Mouse (Mus musculus): ENCODE measurements around the gene Cnbd2. TPM values are rescaled to one million over a fixed set of nuclear protein-coding genes. Genes with fewer than 3 reads are reported as not detected.
"Not testable (repeated sequence)": the region's sequence is repeated elsewhere in the genome, so short reads cannot be mapped to it uniquely, and the experiment has no call there.

Gene Cnbd2
- polyA plus RNA-seq, 1 experiment from 2014 or later: 5.0 TPM

DNA sequence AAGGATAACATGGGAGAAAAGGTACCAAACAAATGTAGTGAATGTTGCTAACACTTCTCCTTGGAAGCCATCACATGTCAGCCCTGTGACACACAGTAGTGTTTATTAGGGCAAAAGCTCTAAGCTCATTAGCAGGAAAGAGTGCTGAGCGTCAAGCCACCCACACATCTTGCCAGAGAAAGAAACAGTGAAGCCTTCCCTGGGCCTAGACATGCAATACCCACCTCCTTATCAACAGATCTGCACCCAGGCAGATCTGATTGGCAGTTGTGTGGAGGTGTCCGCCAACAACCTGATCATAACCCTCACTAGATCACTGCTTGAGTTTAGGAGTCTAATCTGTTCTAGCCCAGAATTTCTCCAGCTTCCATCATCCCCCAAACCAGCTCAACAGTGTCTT, 84.0 kb downstream of the Cnbd2 start:
- H3K9me3 ChIP-seq: no peaks in the 10 kb centered on the region
- WGBS: 78% methylated on average over 2 of the region's 2 CpGs
- no peak for ATAC-seq
- no peak overlapping the region for H3K4me3 ChIP-seq (replicated peaks)
- no peak overlapping the region for H3K4me2 ChIP-seq (replicated peaks)
- no peaks in the 10 kb centered on the region for H3K36me3 ChIP-seq
- H3K27me3 ChIP-seq (replicated peaks): no peaks in the 10 kb centered on the region
- H3K4me1 ChIP-seq (replicated peaks): peaks cover 7% of the 10 kb centered on the region
- no peak overlapping the region for H3K9ac ChIP-seq
- no peak overlapping the region for H3K27ac ChIP-seq

DNA sequence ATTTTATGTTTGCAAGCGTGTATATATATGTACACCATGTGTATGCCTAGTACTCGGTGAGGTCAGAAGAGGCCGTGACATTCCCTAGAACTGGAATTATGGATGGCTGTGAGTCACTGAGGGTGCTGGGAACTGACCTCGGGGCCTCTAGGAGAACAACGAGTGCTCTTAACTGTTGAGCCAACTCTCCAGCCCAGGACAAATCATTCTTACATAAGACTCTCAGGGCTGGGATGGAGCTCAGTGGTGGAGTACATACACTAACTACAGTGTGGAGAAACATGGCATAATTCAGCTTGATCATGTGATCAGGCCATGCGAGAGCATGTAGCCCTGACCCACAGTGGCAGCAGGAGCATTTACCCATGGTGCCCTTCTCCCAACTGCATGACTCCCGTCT, 85.9 kb downstream of the Cnbd2 start:
- Histone ChIP-seq H3K4me1 (replicated peaks) (peaks cover 10% of the 10 kb centered on the region), H3K4me2 (replicated peaks) (no peak overlapping the region), H3K27me3 (replicated peaks) (no peaks in the 10 kb centered on the region), H3K9ac (no peak overlapping the region), H3K36me3 (no peaks in the 10 kb centered on the region), H3K4me3 (replicated peaks) (no peak overlapping the region), H3K27ac (no peak overlapping the region), H3K9me3 (no peaks in the 10 kb centered on the region)
- ATAC-seq: no peak
- WGBS: 86% methylated on average over 7 of the region's 7 CpGs

DNA sequence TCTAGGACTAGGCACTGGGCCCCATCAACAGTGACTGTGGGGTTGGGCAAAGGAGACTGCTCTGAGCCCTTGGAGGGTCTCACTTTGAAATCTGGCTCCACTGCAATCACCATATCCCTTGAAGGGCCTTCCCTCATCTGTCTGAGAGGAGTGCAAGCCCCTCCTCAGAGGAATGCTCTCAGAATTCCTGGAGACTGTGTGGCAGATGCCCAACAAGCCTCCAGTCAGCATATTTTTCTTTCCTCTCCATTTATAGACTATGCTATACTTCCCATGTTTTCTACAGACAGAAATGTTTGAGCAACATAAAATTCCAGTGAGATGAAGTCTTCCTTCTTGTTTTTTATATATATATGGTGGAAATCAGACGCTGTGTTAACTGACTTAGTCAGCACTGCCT, 87.4 kb downstream of the Cnbd2 start:
- H3K36me3 ChIP-seq: no peaks in the 10 kb centered on the region
- no peak overlapping the region for H3K4me2 ChIP-seq (replicated peaks)
- H3K27me3 ChIP-seq (replicated peaks): no peaks in the 10 kb centered on the region
- ATAC-seq: no peak
- 60% methylated on average over 1 of the region's 1 CpGs for WGBS
- H3K9ac ChIP-seq: no peak overlapping the region
- H3K4me3 ChIP-seq (replicated peaks): no peak overlapping the region
- no peaks in the 10 kb centered on the region for H3K9me3 ChIP-seq
- H3K27ac ChIP-seq: no peak overlapping the region
- H3K4me1 ChIP-seq (replicated peaks): peaks cover 6% of the 10 kb centered on the region; the same call in 1 of the 2 replicates

DNA sequence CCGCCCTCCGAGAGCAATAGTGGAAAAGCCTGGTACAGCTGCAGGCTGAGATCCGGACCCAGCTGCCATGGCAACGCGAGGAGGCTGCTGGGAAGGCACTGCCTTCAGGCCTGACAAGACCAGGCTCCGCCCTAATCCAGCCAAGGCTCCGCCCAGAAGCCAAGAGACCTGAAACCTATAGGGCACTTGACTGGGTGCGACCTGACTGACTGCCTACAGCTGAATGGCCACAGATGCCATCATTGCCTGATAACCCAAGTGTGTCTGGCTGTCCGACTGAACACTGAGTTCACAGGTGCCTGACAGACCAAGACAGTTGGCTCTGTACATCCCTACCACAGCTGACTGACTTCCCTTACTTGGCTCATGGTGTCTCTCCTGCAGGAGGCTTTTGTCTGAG, 89.2 kb downstream of the Cnbd2 start:
- Histone ChIP-seq H3K4me2 (replicated peaks) (peak overlapping the region; percentile 22), H3K9ac (no peak overlapping the region), H3K36me3 (no peaks in the 10 kb centered on the region), H3K4me1 (replicated peaks) (peaks cover 6% of the 10 kb centered on the region; the same call in 1 of the 2 replicates), H3K9me3 (no peaks in the 10 kb centered on the region), H3K27ac (no peak overlapping the region), H3K4me3 (replicated peaks) (no peak overlapping the region), H3K27me3 (replicated peaks) (no peaks in the 10 kb centered on the region)
- ATAC-seq: peak; percentile 92
- 8% methylated on average over 9 of the region's 9 CpGs for WGBS

DNA sequence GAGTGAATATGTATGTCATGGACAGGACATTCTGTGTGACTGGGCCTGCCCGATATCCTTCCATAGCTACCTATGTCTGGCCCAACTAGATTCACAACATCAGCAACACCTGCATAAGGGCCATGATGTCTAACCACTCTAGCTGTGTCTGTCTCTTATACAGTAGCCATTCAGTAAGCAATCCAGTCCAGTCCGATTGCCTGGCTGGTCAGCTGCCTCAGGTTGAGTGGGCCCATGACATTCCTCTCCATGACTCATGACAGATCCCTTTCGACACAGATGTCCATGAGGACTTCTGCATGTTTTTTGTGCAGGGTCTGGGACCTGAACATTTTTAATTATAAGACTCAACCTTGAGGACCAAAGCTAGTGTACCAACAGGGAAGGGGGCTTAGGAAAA, 89.9 kb downstream of the Cnbd2 start:
- peaks cover 10% of the 10 kb centered on the region for H3K4me1 ChIP-seq (replicated peaks)
- H3K9me3 ChIP-seq: no peaks in the 10 kb centered on the region
- H3K27me3 ChIP-seq (replicated peaks): no peaks in the 10 kb centered on the region
- H3K4me2 ChIP-seq (replicated peaks): no peak overlapping the region
- H3K27ac ChIP-seq: no peak overlapping the region
- no peak overlapping the region for H3K4me3 ChIP-seq (replicated peaks)
- no peak for ATAC-seq
- WGBS: 92% methylated on average over 3 of the region's 3 CpGs
- H3K9ac ChIP-seq: no peak overlapping the region
- no peaks in the 10 kb centered on the region for H3K36me3 ChIP-seq

DNA sequence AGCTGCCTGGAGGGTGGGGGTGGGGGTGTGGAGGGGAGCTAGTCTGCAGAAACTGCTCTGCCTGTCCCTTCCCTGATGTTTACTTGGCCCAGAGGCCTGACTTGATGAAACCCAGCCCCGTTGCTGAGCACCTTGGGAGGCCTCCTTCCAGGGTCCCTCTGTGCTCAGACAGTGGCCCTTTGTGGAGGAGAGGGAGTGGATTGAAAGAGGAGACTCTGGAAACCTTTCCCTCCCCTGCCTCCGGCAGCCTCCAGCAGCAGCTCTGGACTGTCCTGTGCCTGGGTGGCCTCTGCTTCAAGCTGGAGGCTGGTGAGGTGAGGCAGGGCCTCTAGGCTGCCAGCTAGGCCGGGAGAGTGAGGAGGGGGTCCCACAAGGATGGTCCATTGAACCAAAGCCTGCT, 94.9 kb downstream of the Cnbd2 start:
- ATAC-seq: peak; percentile 54
- H3K4me3 ChIP-seq (replicated peaks): no peak overlapping the region
- peaks cover 13% of the 10 kb centered on the region for H3K4me1 ChIP-seq (replicated peaks)
- no peaks in the 10 kb centered on the region for H3K36me3 ChIP-seq
- H3K27ac ChIP-seq: no peak overlapping the region
- no peak overlapping the region for H3K4me2 ChIP-seq (replicated peaks)
- WGBS: 7% methylated on average over 3 of the region's 3 CpGs
- H3K9ac ChIP-seq: no peak overlapping the region
- H3K9me3 ChIP-seq: no peaks in the 10 kb centered on the region
- no peaks in the 10 kb centered on the region for H3K27me3 ChIP-seq (replicated peaks)

DNA sequence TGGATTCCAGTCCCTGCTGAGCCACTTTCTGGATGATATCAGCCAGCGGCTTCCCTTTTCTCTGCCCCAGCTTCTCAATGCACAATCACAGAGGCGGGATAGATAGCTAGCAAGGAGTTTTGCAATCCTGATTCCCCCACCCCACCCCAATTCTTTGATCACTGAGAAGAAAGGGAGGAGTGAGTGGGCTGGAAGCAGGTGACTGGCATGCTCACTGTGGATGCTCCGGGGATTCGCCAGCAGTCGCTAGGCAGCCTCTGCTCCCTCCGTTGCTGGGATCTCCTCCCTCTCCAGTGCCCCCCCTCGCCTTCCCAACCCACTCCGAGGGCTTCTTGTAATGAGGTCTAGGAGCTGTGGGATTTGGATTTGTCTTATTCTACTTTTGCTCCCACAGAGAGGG, 96.1 kb downstream of the Cnbd2 start:
- peaks cover 13% of the 10 kb centered on the region for H3K4me1 ChIP-seq (replicated peaks)
- H3K9me3 ChIP-seq: no peaks in the 10 kb centered on the region
- H3K4me2 ChIP-seq (replicated peaks): no peak overlapping the region
- H3K27ac ChIP-seq: no peak overlapping the region
- H3K9ac ChIP-seq: no peak overlapping the region
- 26% methylated on average over 8 of the region's 8 CpGs for WGBS
- H3K27me3 ChIP-seq (replicated peaks): no peaks in the 10 kb centered on the region
- ATAC-seq: peak; percentile 36; the same call in 1 of the 2 replicates
- H3K4me3 ChIP-seq (replicated peaks): no peak overlapping the region
- H3K36me3 ChIP-seq: no peaks in the 10 kb centered on the region

DNA sequence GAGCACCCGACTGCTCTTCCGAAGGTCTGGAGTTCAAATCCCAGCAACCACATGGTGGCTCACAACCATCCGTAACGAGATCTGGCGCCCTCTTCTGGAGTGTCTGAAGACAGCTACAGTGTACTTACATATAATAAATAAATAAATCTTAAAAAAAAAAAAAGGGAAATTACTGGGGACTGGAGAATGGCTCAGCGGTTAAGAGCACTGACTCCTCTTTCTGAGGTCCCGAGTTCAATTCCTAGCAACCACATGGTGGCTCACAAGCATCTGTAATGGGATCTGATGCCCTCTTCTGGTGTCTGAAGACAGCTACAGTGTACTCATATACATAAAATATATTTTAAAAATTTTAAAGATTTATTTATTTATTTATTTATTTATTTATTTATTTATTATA, 99.2 kb downstream of the Cnbd2 start:
- H3K9me3 ChIP-seq; H3K27ac ChIP-seq; ATAC-seq; H3K4me3 ChIP-seq (replicated peaks); H3K9ac ChIP-seq; H3K36me3 ChIP-seq; H3K4me2 ChIP-seq (replicated peaks); H3K27me3 ChIP-seq (replicated peaks): not testable (repeated sequence)
- H3K4me1 ChIP-seq (replicated peaks): peaks cover 13% of the 10 kb centered on the region
- WGBS: 72% methylated on average over 7 of the region's 7 CpGs

DNA sequence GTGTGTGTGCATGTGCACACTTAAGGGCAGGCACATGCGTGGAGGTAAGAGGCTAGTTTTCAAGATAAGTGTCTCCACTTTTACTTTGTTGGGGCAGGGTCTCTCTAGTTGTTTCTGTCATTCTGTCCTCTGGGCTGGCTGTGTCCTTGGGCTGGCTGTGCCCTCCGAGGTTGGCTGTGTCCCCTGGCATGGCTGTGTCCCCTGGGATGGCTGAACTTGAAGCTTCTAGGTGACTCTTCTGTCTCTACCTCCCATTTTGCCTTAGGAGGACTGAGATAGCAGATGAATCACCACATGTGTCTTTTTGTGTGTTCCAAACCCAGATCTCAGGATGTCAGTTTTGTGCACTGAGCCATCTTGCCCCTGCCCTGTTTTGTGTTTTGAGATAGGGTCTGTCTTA, 102.9 kb downstream of the Cnbd2 start:
- Histone ChIP-seq H3K4me1 (replicated peaks) (0 out of 2 replicates have a peak, but pooled peaks cover 3% of the 10 kb centered on the region), H3K4me2 (replicated peaks) (no peak overlapping the region), H3K9me3 (no peaks in the 10 kb centered on the region), H3K27me3 (replicated peaks) (peaks cover under 1% of the 10 kb centered on the region), H3K27ac (no peak overlapping the region), H3K9ac (no peak overlapping the region), H3K4me3 (replicated peaks) (no peak overlapping the region), H3K36me3 (no peaks in the 10 kb centered on the region)
- WGBS: 81% methylated on average over 2 of the region's 2 CpGs
- no peak for ATAC-seq

DNA sequence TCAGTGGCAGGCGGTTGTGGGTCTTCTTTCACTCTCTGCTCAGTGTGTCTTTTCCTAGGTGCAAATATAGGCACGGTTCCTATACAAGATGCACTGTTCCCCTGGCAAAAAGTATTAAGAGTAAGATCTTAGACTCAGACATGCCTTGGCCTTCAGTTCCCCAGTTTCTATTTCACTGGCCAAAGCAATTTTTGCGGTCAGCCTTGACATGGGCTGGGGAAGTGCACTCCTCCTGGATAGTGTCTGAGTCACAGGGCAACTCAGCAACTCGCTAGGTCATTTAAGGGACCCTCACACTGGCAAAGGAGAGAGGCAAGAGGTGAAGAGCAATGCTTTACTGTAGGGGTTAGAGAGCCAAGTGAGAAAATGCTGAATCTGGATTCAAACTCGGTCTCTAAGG, 103.6 kb downstream of the Cnbd2 start:
- H3K4me3 ChIP-seq (replicated peaks): no peak overlapping the region
- no peak overlapping the region for H3K4me2 ChIP-seq (replicated peaks)
- no peak overlapping the region for H3K27ac ChIP-seq
- H3K36me3 ChIP-seq: no peaks in the 10 kb centered on the region
- H3K9ac ChIP-seq: no peak overlapping the region
- H3K9me3 ChIP-seq: no peaks in the 10 kb centered on the region
- WGBS: 70% methylated on average over 5 of the region's 5 CpGs
- ATAC-seq: no peak
- H3K4me1 ChIP-seq (replicated peaks): peaks cover 8% of the 10 kb centered on the region
- peaks cover 5% of the 10 kb centered on the region for H3K27me3 ChIP-seq (replicated peaks)

DNA sequence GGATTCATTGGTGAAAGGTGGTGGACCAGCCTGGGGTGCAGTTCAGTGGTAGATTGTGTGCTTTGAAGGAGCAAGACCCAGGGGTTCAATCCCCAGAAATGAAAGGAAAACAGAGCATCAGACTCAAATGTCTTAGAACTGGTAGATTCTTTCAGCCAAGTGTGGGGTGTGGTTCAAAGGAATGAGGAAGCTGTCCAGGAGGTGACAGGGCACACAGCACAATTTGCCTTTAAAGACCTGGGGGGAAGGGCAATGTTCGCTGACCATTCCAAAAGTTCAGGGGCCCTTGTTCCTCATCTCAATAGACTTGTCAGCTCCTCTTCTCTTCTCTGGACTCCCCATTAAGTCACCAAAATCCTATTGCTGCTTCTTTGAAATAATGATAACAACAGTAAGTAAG, 105.1 kb downstream of the Cnbd2 start:
- Histone ChIP-seq H3K36me3 (no peaks in the 10 kb centered on the region), H3K9ac (no peak overlapping the region), H3K27me3 (replicated peaks) (peaks cover 11% of the 10 kb centered on the region), H3K27ac (no peak overlapping the region), H3K4me2 (replicated peaks) (no peak overlapping the region), H3K4me1 (replicated peaks) (peaks cover 15% of the 10 kb centered on the region), H3K9me3 (no peaks in the 10 kb centered on the region), H3K4me3 (replicated peaks) (no peak overlapping the region)
- ATAC-seq: no peak
- WGBS: 58% methylated on average over 1 of the region's 1 CpGs

DNA sequence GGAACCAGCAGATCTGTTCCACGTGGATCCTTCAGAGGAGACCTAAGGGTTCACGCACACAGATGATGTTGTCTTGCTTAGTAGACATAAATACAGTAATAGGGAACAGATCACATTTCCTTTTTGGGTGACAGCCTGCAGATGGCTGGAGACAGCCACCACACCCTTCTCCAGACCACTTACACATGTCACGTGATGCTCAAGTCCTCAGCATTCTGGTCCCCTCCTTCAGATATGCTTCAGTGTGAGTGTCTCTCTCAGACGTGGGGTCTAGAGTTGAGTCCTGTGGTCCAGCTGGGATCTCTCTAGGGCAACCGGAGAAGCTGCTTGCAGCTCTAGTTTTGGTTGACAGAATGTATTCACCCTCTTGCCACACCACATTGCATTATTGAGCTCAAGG, 106.4 kb downstream of the Cnbd2 start:
- H3K4me3 ChIP-seq (replicated peaks): no peak overlapping the region
- H3K9me3 ChIP-seq: no peaks in the 10 kb centered on the region
- WGBS: 80% methylated on average over 5 of the region's 5 CpGs
- no peak overlapping the region for H3K9ac ChIP-seq
- no peak overlapping the region for H3K4me2 ChIP-seq (replicated peaks)
- H3K4me1 ChIP-seq (replicated peaks): peaks cover 20% of the 10 kb centered on the region
- ATAC-seq: no peak
- no peak overlapping the region for H3K27ac ChIP-seq
- H3K36me3 ChIP-seq: no peaks in the 10 kb centered on the region
- H3K27me3 ChIP-seq (replicated peaks): peaks cover 11% of the 10 kb centered on the region

DNA sequence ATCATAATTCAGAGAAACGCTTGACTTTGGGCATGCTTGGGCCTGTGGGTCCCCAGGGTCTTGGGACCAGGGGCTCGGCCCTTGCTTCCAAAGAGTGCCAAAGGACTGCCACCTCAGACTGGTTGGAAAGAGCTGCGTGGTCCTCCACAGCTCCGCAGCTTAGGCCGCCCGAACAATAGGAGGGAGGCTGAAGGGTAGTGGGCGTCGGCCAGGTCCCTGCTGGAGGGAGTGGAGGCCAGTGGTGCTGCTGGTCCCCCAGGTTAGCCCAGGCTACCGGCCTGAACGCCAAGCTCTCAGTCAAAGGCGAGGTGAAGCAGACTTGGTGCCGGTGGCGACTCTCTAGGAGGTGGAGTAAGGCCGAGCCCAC, 108.2 kb downstream of the Cnbd2 start:
- Histone ChIP-seq H3K9me3 (no peaks in the 10 kb centered on the region), H3K4me1 (replicated peaks) (peaks cover 20% of the 10 kb centered on the region), H3K9ac (peak overlapping the region; percentile 69), H3K27me3 (replicated peaks) (peaks cover 11% of the 10 kb centered on the region), H3K27ac (no peak overlapping the region), H3K4me2 (replicated peaks) (peak overlapping the region; percentile 97), H3K4me3 (replicated peaks) (peak overlapping the region; percentile 60), H3K36me3 (no peaks in the 10 kb centered on the region)
- WGBS: 19% methylated on average over 14 of the region's 14 CpGs
- peak; percentile 4; the same call in 1 of the 2 replicates for ATAC-seq
